Mouse (Mus musculus) brain, embryonic 14.5 days (tissue): ENCODE data around the gene Kctd18.

ENCODE experiments used
- CTCF ChIP-seq: fragments of 200-500 bp; IDR thresholded peaks from 2 replicates; pipeline ENCODE4 v1.5.1; 2012; ENCODE audit warnings: inconsistent platforms, mild to moderate bottlenecking, moderate library complexity, borderline replicate concordance; ENCODE audit not compliant: insufficient read depth, insufficient read length; ENCODE audit errors: extremely low read depth
- POLR2A ChIP-seq: fragments of 200-500 bp; IDR thresholded peaks from 2 replicates; pipeline ENCODE4 v1.6.1; 2012; ENCODE audit warnings: mild to moderate bottlenecking, inconsistent platforms, borderline replicate concordance; ENCODE audit not compliant: poor library complexity, insufficient read depth, insufficient read length, severe bottlenecking; ENCODE audit errors: extremely low read depth

GRCm38 (mm10) chr1:57952509-57952908 lies 66.2 kb downstream of the Kctd18 start:
- no peak for TF ChIP-seq POLR2A
- TF ChIP-seq CTCF, result no peak
